Mouse (Mus musculus): ENCODE measurements around the gene Iqgap1.

Iqgap1 gene

GRCm38 (mm10) chr7:80825843-80826403 lies at the start of gene Iqgap1:
TSS of gene Iqgap1 (minus strand) at chr7:80825974.
- DNase-seq: no peak

GRCm38 (mm10) chr7:80873631-80874030 lies 47.9 kb upstream of the Iqgap1 start:
- no peak for DNase-seq

GRCm38 (mm10) chr7:80873038-80873437 lies 47.3 kb upstream of the Iqgap1 start:
- no peak for DNase-seq

- DNase-seq: no peak
These were observed 42.9 kb upstream of the Iqgap1 start for GRCm38 (mm10) chr7:80868686-80869085.

- no peak for DNase-seq
These were observed 40.9 kb upstream of the Iqgap1 start for GRCm38 (mm10) chr7:80866514-80867147.

- no peak for DNase-seq
These were observed 39.7 kb upstream of the Iqgap1 start for GRCm38 (mm10) chr7:80865521-80865920.

- DNase-seq: no peak
These were observed 39.1 kb upstream of the Iqgap1 start for GRCm38 (mm10) chr7:80864831-80865230.

GRCm38 (mm10) chr7:80864151-80864550 lies 38.4 kb upstream of the Iqgap1 start:
- no peak for DNase-seq

GRCm38 (mm10) chr7:80863520-80863919 lies 37.7 kb upstream of the Iqgap1 start:
- no peak for DNase-seq

GRCm38 (mm10) chr7:80862475-80862874 lies 36.7 kb upstream of the Iqgap1 start:
- DNase-seq: peak; percentile 30

GRCm38 (mm10) chr7:80860729-80861274 lies 35.0 kb upstream of the Iqgap1 start, which contains the start of gene Zscan2:
TSS of gene Zscan2 (plus strand) at chr7:80860920.
- DNase-seq: peak; percentile 98

GRCm38 (mm10) chr7:80860227-80860626 lies 34.5 kb upstream of the Iqgap1 start:
- DNase-seq: peak; percentile 75

GRCm38 (mm10) chr7:80857181-80857580 lies 31.4 kb upstream of the Iqgap1 start:
- peak; percentile 83 for DNase-seq

- DNase-seq: no peak
These were observed 29.5 kb upstream of the Iqgap1 start for GRCm38 (mm10) chr7:80855316-80855715.

GRCm38 (mm10) chr7:80853218-80853617 lies 27.4 kb upstream of the Iqgap1 start:
- DNase-seq: no peak

GRCm38 (mm10) chr7:80850520-80850919 lies 24.7 kb upstream of the Iqgap1 start:
- no peak for DNase-seq

GRCm38 (mm10) chr7:80849710-80850109 lies 23.9 kb upstream of the Iqgap1 start:
- DNase-seq: peak; percentile 88

GRCm38 (mm10) chr7:80849267-80849666 lies 23.5 kb upstream of the Iqgap1 start:
- DNase-seq: no peak

- DNase-seq: no peak
These were observed 20.9 kb upstream of the Iqgap1 start for GRCm38 (mm10) chr7:80846709-80847108.

GRCm38 (mm10) chr7:80846280-80846678 lies 20.5 kb upstream of the Iqgap1 start:
- no peak for DNase-seq

- DNase-seq: no peak
These were observed 20.0 kb upstream of the Iqgap1 start for GRCm38 (mm10) chr7:80845621-80846279.

GRCm38 (mm10) chr7:80844691-80845090 lies 18.9 kb upstream of the Iqgap1 start:
- no peak for DNase-seq

- no peak for DNase-seq
These were observed 18.3 kb upstream of the Iqgap1 start for GRCm38 (mm10) chr7:80843910-80844640.
